Mouse (Mus musculus) midbrain, embryonic 14.5 days (tissue): ENCODE results near the gene Crb3. TPM values are rescaled to one million over a fixed set of nuclear protein-coding genes. Genes with fewer than 3 reads are reported as not detected.

Experiments used
- ATAC-seq: fragments of 200-750 bp; cut with Nextera tagmentation; 2 replicates; pipeline ENCODE4 v1.8.0; 2017; ENCODE audit warnings: moderate number of reproducible peaks, moderate library complexity; ENCODE audit not compliant: low FRiP score, low TSS enrichment
- DNase-seq: peaks from one replicate; pipeline ENCODE4 v3.0.0-alpha.2; 2015
- H3K27ac ChIP-seq: fragments of 300-500 bp; sonication (generic); replicated peaks from 2 replicates; pipeline ENCODE4 v1.5.1; 2014; ENCODE audit warnings: mild to moderate bottlenecking, low read depth, low read length, moderate library complexity
- H3K27me3 ChIP-seq: fragments of 300-500 bp; sonication (generic); 2 replicates; pipeline ENCODE4 v1.6.1; 2014; ENCODE audit warnings: low read length, control low read depth, mixed read lengths; ENCODE audit not compliant: control insufficient read depth, insufficient read depth
- H3K36me3 ChIP-seq: fragments of 300-500 bp; sonication (generic); 2 replicates; pipeline ENCODE4 v1.6.1; 2014; ENCODE audit warnings: low read length, control low read depth; ENCODE audit not compliant: control insufficient read depth, insufficient read depth
- H3K4me1 ChIP-seq: fragments of 300-500 bp; sonication (generic); 2 replicates; pipeline ENCODE4 v1.6.1; 2014; ENCODE audit warnings: mild to moderate bottlenecking, antibody characterized with exemption, low read length, control low read depth; ENCODE audit not compliant: control insufficient read depth, insufficient read depth
- H3K4me2 ChIP-seq: fragments of 300-500 bp; sonication (generic); 2 replicates; pipeline ENCODE4 v1.6.1; 2014; ENCODE audit warnings: mild to moderate bottlenecking, low read length, moderate library complexity
- H3K4me3 ChIP-seq: fragments of 300-500 bp; sonication (generic); replicated peaks from 2 replicates; pipeline ENCODE4 v1.5.1; 2014; ENCODE audit warnings: low read depth, low read length
- H3K9ac ChIP-seq: fragments of 300-500 bp; sonication (generic); replicated peaks from 2 replicates; pipeline ENCODE4 v1.6.1; 2014; ENCODE audit warnings: mild to moderate bottlenecking, low read length, moderate library complexity
- H3K9me3 ChIP-seq: fragments of 300-500 bp; sonication (generic); 2 replicates; pipeline ENCODE4 v1.6.1; 2016; ENCODE audit warnings: low read length, control low read depth, mixed read lengths; ENCODE audit not compliant: control insufficient read depth
- WGBS: fragments of 180-500 bp; shearing (Covaris S2); extraction: QIAGEN DNeasy Blood & Tissue Kit; methylation state at CpG from one replicate; pipeline ENCODE4 v1.1.7; 2014; 5-methylcytosine and 5-hydroxymethylcytosine counted together
- polyA plus RNA-seq: library from polyadenylated mRNA; unstranded; fragments of >200 nt; fragmentation: Nextera tagmentation; extraction: Ambion mirVana; gene quantifications from 2 replicates; pipeline ENCODE4 v1.2.1, GENCODE M21; 2014

Gene Crb3
- polyA plus RNA-seq, 1 experiment from 2014 or later = 1.2 TPM

- ATAC-seq (no peak), DNase-seq (no peak)
- 91% methylated on average over 3 of the region's 3 CpGs for WGBS
- Histone ChIP-seq H3K9ac (no peak overlapping the region), H3K36me3 (peaks cover 47% of the 10 kb centered on the region), H3K4me3 (no peak overlapping the region), H3K27me3 (peaks cover 4% of the 10 kb centered on the region), H3K4me2 (no peak overlapping the region), H3K4me1 (peaks cover 6% of the 10 kb centered on the region), H3K9me3 (no peaks in the 10 kb centered on the region), H3K27ac (no peak overlapping the region)
Observed at GRCm38 (mm10) chr17:57056246-57056645, 2.7 kb upstream of the Crb3 start.

- Histone ChIP-seq H3K4me1 (peaks cover 10% of the 10 kb centered on the region), H3K9ac (peak within 1 kb of the TSS; percentile 64), H3K27ac (peak within 1 kb of the TSS; percentile 86), H3K9me3 (no peaks in the 10 kb centered on the region), H3K27me3 (peaks cover 27% of the 10 kb centered on the region), H3K4me3 (peak within 1 kb of the TSS; percentile 70), H3K36me3 (peaks cover 21% of the 10 kb centered on the region), H3K4me2 (peak within 1 kb of the TSS; percentile 66)
- DNase-seq = peak; percentile 93
- WGBS = under 1% methylated on average over 44 of the region's 45 CpGs
- peak; percentile 77 for ATAC-seq
Observed at GRCm38 (mm10) chr17:57059486-57059977, 627 bp downstream of the Crb3 start, which contains the start of gene Slc25a23. Gene Slc25a23, minus strand, starts transcription at chr17:57059863.

- H3K36me3 ChIP-seq = peaks cover 13% of the 10 kb centered on the region
- ATAC-seq (peak; percentile 90), DNase-seq (peak; percentile 98)
- H3K27me3 ChIP-seq = peaks cover 27% of the 10 kb centered on the region
- H3K9me3 ChIP-seq = no peaks in the 10 kb centered on the region
- H3K4me2 ChIP-seq = peak overlapping the region; percentile 66
- peak overlapping the region; percentile 64; the same call in 1 of the 2 replicates for H3K9ac ChIP-seq
- H3K4me1 ChIP-seq = peaks cover 10% of the 10 kb centered on the region
- H3K27ac ChIP-seq = peak overlapping the region; percentile 86
- under 1% methylated on average over 44 of the region's 44 CpGs for WGBS
- peak overlapping the region; percentile 70 for H3K4me3 ChIP-seq
Observed at GRCm38 (mm10) chr17:57060231-57060801, 1.4 kb downstream of the Crb3 start.

- Histone ChIP-seq H3K9me3 (no peaks in the 10 kb centered on the region), H3K27ac (no peak overlapping the region), H3K27me3 (peaks cover 27% of the 10 kb centered on the region), H3K4me2 (peak overlapping the region; percentile 66), H3K9ac (no peak overlapping the region), H3K4me3 (peak overlapping the region; percentile 70; the same call in 1 of the 2 replicates), H3K4me1 (peaks cover 10% of the 10 kb centered on the region), H3K36me3 (peaks cover 6% of the 10 kb centered on the region; the same call in 1 of the 2 replicates)
- ATAC-seq (no peak), DNase-seq (no peak)
- WGBS = 44% methylated on average over 10 of the region's 10 CpGs
Observed at GRCm38 (mm10) chr17:57061069-57061468, 2.2 kb downstream of the Crb3 start.

- no peak overlapping the region for H3K9ac ChIP-seq
- DNase-seq = no peak
Observed at GRCm38 (mm10) chr17:57062011-57062521, 3.2 kb downstream of the Crb3 start.

GRCm38 (mm10) chr17:57062548-57062947, 3.6 kb downstream of the Crb3 start:
- H3K4me3 ChIP-seq = 0 out of 2 replicates have a peak overlapping the region, but pooled peaks have one; percentile 30
- no peak overlapping the region for H3K9ac ChIP-seq
- WGBS = under 1% methylated on average over 22 of the region's 22 CpGs

More at GRCm38 (mm10) chr17:57062011-57062521, 3.2 kb downstream of the Crb3 start:
- no peaks in the 10 kb centered on the region for H3K36me3 ChIP-seq
- WGBS = 2% methylated on average over 39 of the region's 39 CpGs
- ATAC-seq = no peak
- no peak overlapping the region for H3K27ac ChIP-seq
- peaks cover 10% of the 10 kb centered on the region for H3K4me1 ChIP-seq
- no peaks in the 10 kb centered on the region for H3K9me3 ChIP-seq
- H3K4me3 ChIP-seq = peak overlapping the region; percentile 30
- H3K4me2 ChIP-seq = peak overlapping the region; percentile 48
- peaks cover 27% of the 10 kb centered on the region for H3K27me3 ChIP-seq

GRCm38 (mm10) chr17:57063031-57063430, 4.1 kb downstream of the Crb3 start:
- H3K4me1 ChIP-seq = peaks cover 10% of the 10 kb centered on the region
- no peaks in the 10 kb centered on the region for H3K36me3 ChIP-seq
- no peak overlapping the region for H3K4me2 ChIP-seq
- H3K4me3 ChIP-seq = no peak overlapping the region
- no peak overlapping the region for H3K9ac ChIP-seq
- 10% methylated on average over 8 of the region's 8 CpGs for WGBS
- DNase-seq = no peak
- peaks cover 27% of the 10 kb centered on the region for H3K27me3 ChIP-seq
- H3K9me3 ChIP-seq = no peaks in the 10 kb centered on the region
- no peak for ATAC-seq
- no peak overlapping the region for H3K27ac ChIP-seq

More at GRCm38 (mm10) chr17:57062548-57062947, 3.6 kb downstream of the Crb3 start:
- Histone ChIP-seq H3K9me3 (no peaks in the 10 kb centered on the region), H3K4me2 (peak overlapping the region; percentile 48), H3K4me1 (peaks cover 10% of the 10 kb centered on the region), H3K36me3 (no peaks in the 10 kb centered on the region), H3K27ac (no peak overlapping the region), H3K27me3 (peaks cover 27% of the 10 kb centered on the region)
- no peak for DNase-seq
- ATAC-seq = no peak

- Histone ChIP-seq H3K27ac (no peak overlapping the region), H3K4me1 (0 out of 2 replicates have a peak, but pooled peaks cover 4% of the 10 kb centered on the region), H3K36me3 (no peaks in the 10 kb centered on the region), H3K4me2 (no peak overlapping the region), H3K4me3 (no peak overlapping the region), H3K9me3 (no peaks in the 10 kb centered on the region), H3K9ac (no peak overlapping the region), H3K27me3 (peaks cover 17% of the 10 kb centered on the region)
- WGBS = 57% methylated on average over 5 of the region's 5 CpGs
- ATAC-seq = no peak
- DNase-seq = no peak
Observed at GRCm38 (mm10) chr17:57066908-57067307, 8.0 kb downstream of the Crb3 start.
